Mouse (Mus musculus): ENCODE results near the gene Dhx29.
A peak's percentile ranks its signal among the peaks of the same experiment; 100 is the strongest.

Dhx29 gene

GRCm38 (mm10) chr13:112927287-112928001 is at the start of gene Dhx29, which contains the start of gene Mtrex:
Gene Dhx29 (plus strand): TSS chr13:112927454.
Gene Mtrex (minus strand): TSS chr13:112927398.
- peak; percentile 96 for DNase-seq (ENCODE audit: extremely low read depth, low read depth)

- DNase-seq (ENCODE audit: extremely low read depth, low read depth) = no peak
Measured at GRCm38 (mm10) chr13:112887234-112887633, 40.0 kb upstream of the Dhx29 start.

DNA sequence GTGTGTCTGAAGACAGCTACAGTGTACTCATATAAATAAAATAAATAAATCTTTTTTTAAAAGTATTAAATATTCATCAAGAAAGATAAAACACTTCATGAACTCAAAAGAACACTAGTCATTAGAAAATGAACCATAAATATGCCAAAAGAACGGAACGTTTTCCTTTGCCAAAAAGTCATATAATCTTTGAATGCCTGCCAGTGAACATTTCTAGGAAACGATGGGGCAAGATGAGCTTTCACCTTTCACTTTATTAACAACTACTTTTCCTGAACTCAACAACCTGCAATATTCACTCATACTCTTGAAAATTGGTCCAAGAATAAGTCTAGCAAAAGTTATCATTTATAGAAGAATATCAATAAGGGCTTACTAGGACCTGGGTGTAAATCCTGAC is 25.1 kb upstream of the Dhx29 start:
- DNase-seq (ENCODE audit: extremely low read depth, low read depth) = no peak

GRCm38 (mm10) chr13:112909663-112910062 is 17.6 kb upstream of the Dhx29 start:
- DNase-seq (ENCODE audit: extremely low read depth, low read depth) = no peak

DNA sequence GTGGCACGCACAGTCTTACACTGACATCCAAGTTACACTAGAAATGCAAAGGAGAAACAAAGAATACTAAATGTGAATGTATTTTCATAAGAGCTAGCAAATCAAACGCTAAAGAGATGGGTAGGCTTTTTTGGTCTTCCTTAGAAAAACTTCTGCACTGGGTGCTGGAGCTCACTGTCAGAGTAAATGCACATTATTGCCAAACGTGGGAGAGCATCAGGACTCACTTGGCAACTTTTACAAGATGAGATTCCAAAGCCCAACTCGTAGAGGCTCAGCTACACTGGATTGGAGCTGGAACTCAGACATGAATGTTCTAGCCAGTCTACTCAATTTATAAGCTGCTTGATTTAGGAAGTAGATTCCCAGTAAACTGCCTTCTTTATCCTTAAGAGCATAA is 16.8 kb upstream of the Dhx29 start:
- no peak for DNase-seq (ENCODE audit: extremely low read depth, low read depth)

DNA sequence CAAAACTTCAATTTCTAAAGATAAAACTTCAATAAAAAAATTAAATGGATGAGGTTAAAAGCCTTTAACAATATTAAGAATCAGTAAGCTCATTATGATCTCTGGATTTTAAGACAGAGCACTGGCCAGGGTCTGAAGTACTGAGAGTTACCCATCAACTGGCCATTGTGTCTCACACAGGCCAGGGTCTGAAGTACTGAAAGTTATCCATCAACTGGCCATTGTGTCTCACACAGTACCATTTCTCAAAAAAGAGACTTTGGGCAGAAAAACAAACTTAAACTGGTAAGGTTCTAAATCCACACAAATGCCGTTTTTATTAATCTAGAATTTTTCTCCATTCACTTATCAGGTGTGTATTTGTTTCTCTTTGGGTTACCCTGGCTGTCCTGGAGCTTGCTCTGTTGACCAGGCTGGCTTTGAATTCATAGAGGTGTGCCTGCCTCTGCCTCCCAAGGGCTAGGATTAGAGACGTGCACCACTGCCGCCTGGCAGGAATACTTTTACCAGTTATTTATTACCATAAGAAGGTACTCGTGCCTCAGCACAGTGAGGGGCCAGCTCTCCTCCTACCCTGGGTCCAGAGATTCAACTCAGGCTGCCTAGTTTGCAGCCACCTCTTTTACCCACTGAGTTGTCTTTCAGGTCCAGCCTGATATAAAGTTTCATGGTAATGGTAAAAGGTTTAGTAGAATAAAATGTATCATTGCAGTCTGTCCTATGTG is 8.0 kb upstream of the Dhx29 start:
- no peak for DNase-seq (ENCODE audit: extremely low read depth, low read depth)

DNA sequence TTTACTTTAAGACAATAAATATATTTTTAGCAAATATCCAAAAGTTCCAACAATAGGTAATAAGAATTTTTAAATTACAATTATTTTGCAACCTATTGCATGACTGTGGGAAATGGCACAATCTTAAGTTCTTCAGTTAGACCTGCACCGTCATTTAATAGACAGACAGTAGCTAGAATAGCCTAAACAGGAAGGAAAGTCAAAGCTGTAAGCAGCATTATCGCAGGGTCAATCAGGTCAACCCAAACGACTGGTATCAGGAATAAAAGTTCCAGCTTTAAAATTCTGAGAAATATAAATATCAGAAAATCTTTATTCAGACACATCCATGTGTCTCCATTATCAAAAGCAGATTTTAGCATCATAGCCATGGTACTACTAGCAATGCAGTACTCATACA is 6.3 kb upstream of the Dhx29 start:
- no peak for DNase-seq (ENCODE audit: extremely low read depth, low read depth)

DNA sequence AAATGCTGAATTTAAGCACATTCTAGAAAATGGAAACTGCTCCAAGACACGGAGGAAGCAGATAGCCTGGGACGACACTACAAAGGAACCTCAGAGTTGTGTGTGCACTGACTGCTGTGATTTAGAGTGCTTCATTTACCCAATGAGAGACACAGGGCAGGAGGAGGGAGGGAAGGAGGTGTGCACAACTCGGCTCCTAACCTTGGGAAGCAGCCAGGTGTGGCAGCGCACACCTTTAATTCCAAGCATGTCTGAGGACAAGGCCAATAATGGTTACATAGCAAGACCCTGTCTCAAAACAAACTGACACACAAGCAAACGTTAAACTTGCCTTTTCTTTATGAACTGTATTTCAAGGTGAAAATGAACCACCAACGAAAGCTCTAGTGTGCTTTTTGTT is 2.0 kb upstream of the Dhx29 start:
- DNase-seq (ENCODE audit: extremely low read depth, low read depth) = no peak

- DNase-seq (ENCODE audit: extremely low read depth, low read depth) = no peak
Measured at GRCm38 (mm10) chr13:112925976-112926375, 1.3 kb upstream of the Dhx29 start.

- peak; percentile 39 for DNase-seq (ENCODE audit: extremely low read depth, low read depth)
Measured at GRCm38 (mm10) chr13:112926796-112927195, 458 bp upstream of the Dhx29 start.

DNA sequence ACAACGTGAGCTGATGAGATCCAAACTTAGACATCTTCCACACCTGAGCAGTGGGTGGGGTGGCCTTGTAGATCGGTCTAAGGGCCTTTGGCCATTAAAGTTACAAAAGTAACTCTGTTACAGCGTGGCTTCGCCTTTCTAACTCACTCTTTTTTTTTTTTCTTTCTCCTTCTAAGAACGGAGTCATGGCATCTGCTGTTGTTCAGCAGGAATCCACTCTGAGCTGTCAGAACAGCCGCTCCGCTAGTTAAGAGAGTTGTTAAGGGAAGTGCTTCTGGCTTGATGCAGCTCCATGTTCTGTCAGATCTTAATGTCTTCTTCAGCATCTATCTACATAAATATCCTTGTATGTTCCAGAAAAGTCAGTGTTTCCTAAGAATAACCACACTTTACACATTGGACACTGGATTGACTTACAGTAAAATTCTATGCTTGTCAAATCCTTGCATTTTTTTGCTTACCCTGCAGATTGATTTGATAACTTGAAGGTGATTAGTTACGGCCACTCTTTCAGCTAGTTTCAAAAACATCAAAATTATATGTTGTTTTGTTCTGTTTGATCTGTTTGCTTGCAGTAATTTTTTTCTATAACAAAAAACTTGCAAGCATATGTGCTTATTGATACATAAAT is 899 bp downstream of the Dhx29 start:
- peak; percentile 23 for DNase-seq (ENCODE audit: extremely low read depth, low read depth)

- DNase-seq (ENCODE audit: extremely low read depth, low read depth) = no peak
Measured at GRCm38 (mm10) chr13:112938130-112938529, 10.9 kb downstream of the Dhx29 start.

DNA sequence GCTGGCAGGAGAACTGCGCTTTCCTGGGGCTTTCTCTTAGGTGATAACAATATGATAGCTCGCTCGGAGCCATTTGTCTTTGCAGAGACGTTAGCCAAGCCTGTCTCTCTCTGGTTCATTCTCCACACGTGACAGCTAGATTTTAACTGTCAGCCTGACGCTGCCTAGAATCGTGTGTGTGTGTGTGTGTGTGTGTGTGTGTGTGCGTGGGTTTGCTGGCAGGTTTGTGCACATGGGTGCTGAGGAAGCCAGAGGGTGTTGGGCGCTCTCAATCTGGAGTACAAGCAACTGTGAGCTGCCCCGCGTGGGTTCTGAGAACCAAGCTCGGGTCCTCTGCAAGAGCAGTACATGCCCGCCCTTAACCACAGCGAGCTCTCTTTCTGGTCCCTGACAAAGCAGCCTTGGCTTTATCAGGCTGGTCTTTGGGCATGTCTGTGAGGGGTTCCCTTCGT is 14.7 kb downstream of the Dhx29 start:
- no peak for DNase-seq (ENCODE audit: extremely low read depth, low read depth)

DNA sequence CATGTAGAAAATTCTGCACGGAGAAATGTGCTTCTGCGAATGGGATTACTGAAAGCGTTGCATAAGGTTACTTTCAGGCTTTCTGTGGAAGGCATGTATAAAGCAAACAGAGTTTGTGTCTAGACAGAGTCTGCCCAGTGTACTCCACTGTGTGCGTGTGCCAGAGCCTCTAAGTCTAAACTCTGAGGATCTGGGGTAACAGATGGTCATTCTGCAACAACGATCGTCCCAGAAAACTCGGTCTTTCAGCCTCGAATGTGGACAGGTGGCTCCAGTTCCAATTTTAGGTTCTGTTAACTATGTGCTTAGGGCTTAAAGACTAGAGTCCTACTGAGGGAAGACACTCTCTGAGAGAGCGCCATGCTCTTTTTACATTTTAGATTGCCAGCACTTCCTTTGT is 18.1 kb downstream of the Dhx29 start:
- no peak for DNase-seq (ENCODE audit: extremely low read depth, low read depth)

GRCm38 (mm10) chr13:112945900-112946299 is 18.6 kb downstream of the Dhx29 start:
- no peak for DNase-seq (ENCODE audit: extremely low read depth, low read depth)

GRCm38 (mm10) chr13:112954067-112954466 is 26.8 kb downstream of the Dhx29 start:
- no peak for DNase-seq (ENCODE audit: extremely low read depth, low read depth)

GRCm38 (mm10) chr13:112963081-112963480 is 35.8 kb downstream of the Dhx29 start:
- DNase-seq (ENCODE audit: extremely low read depth, low read depth) = no peak

DNA sequence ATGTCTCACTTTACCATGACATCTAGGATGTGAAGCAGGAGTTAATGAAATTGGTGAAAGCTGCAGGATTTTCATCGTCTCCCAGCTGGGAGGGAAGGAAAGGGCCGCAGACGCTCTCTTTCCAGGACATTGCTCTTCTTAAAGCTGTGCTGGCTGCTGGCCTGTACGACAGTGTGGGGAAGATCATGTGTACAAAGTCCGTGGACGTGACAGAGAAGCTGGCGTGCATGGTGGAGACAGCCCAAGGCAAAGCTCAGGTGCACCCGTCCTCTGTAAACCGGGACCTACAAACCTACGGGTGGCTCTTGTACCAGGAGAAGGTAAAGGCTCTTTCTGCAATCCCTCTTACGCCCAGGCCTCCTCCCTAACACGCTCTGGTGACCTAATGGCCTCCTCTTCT is 37.2 kb downstream of the Dhx29 start:
- DNase-seq (ENCODE audit: extremely low read depth, low read depth) = no peak

GRCm38 (mm10) chr13:112967267-112967666 is 40.0 kb downstream of the Dhx29 start:
- DNase-seq (ENCODE audit: extremely low read depth, low read depth) = no peak

DNA sequence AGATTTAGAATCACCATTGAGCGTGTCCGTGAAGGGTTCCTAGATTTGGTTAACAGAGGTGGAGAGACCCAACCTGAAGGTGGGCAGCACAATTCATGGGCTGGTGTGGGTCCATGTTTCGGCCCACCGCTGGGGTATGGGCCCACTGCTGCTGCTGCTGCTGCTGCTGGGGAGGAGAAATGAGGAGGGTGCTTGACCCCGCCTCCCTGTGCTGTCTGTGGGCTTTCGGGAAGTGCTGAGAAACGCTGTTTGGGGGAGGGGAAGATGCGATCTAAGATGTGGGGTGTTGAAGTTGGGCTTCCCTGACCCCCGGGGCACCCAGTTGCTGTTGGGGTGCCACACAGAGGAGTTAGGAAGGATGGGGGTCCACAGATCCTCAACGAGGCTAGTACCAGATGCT is 49.5 kb downstream of the Dhx29 start:
- DNase-seq (ENCODE audit: extremely low read depth, low read depth) = peak; percentile 22

- DNase-seq (ENCODE audit: extremely low read depth, low read depth) = no peak
Measured at GRCm38 (mm10) chr13:112985605-112986450, 58.6 kb downstream of the Dhx29 start.

All from MEL-GATA-1-ER (cell line).